Mouse (Mus musculus): Measurements from ENCODE around the gene Inka2. TPM values are rescaled to one million over a fixed set of nuclear protein-coding genes. Genes with fewer than 3 reads are reported as not detected.

Inka2 gene
- polyA plus RNA-seq, 1 experiment from 2014 or later: 0.33 TPM

GRCm38 (mm10) chr3:105763132-105763851 lies 58.9 kb downstream of the Inka2 start:
- no peak overlapping the region for H3K4me3 ChIP-seq (ENCODE audit: low read depth, low read length)
- no peaks in the 10 kb centered on the region for H3K36me3 ChIP-seq (ENCODE audit: control insufficient read depth, insufficient read depth, low read length)
- no peak overlapping the region for H3K27ac ChIP-seq (replicated peaks; ENCODE audit: low read depth, low read length)
- H3K9ac ChIP-seq (ENCODE audit: low read length): no peak overlapping the region
- no peaks in the 10 kb centered on the region for H3K27me3 ChIP-seq (ENCODE audit: control insufficient read depth, insufficient read depth, low read length)
- no peak overlapping the region for H3K4me2 ChIP-seq (ENCODE audit: low read depth, severe bottlenecking)
- 74% methylated on average over 4 of the region's 4 CpGs for WGBS
- no peaks in the 10 kb centered on the region for H3K9me3 ChIP-seq (ENCODE audit: control insufficient read depth, low read length)
- no peak for DNase-seq (ENCODE audit: low spot score)
- ATAC-seq (ENCODE audit: insufficient number of reproducible peaks, low FRiP score, low TSS enrichment, low read depth): no peak
- no peaks in the 10 kb centered on the region for H3K4me1 ChIP-seq (ENCODE audit: control insufficient read depth, insufficient read depth, low read length)

GRCm38 (mm10) chr3:105768529-105768928 lies 64.1 kb downstream of the Inka2 start:
- Histone ChIP-seq H3K36me3 (ENCODE audit: control insufficient read depth, insufficient read depth, low read length) (no peaks in the 10 kb centered on the region), H3K9me3 (ENCODE audit: control insufficient read depth, low read length) (no peaks in the 10 kb centered on the region), H3K27ac (replicated peaks; ENCODE audit: low read depth, low read length) (no peak overlapping the region), H3K4me2 (ENCODE audit: low read depth, severe bottlenecking) (no peak overlapping the region), H3K4me1 (ENCODE audit: control insufficient read depth, insufficient read depth, low read length) (no peaks in the 10 kb centered on the region), H3K9ac (ENCODE audit: low read length) (no peak overlapping the region), H3K27me3 (ENCODE audit: control insufficient read depth, insufficient read depth, low read length) (no peaks in the 10 kb centered on the region), H3K4me3 (ENCODE audit: low read depth, low read length) (no peak overlapping the region)
- WGBS: 90% methylated on average over 6 of the region's 6 CpGs
- no peak for ATAC-seq (ENCODE audit: insufficient number of reproducible peaks, low FRiP score, low TSS enrichment, low read depth)
- no peak for DNase-seq (ENCODE audit: low spot score)

- no peaks in the 10 kb centered on the region for H3K9me3 ChIP-seq (ENCODE audit: control insufficient read depth, low read length)
- H3K4me3 ChIP-seq (ENCODE audit: low read depth, low read length): no peak overlapping the region
- H3K9ac ChIP-seq (ENCODE audit: low read length): no peak overlapping the region
- H3K27me3 ChIP-seq (ENCODE audit: control insufficient read depth, insufficient read depth, low read length): no peaks in the 10 kb centered on the region
- 94% methylated on average over 2 of the region's 2 CpGs for WGBS
- H3K4me2 ChIP-seq (ENCODE audit: low read depth, severe bottlenecking): no peak overlapping the region
- no peaks in the 10 kb centered on the region for H3K4me1 ChIP-seq (ENCODE audit: control insufficient read depth, insufficient read depth, low read length)
- ATAC-seq (ENCODE audit: insufficient number of reproducible peaks, low FRiP score, low TSS enrichment, low read depth) (no peak), DNase-seq (ENCODE audit: low spot score) (no peak)
- no peak overlapping the region for H3K27ac ChIP-seq (replicated peaks; ENCODE audit: low read depth, low read length)
- H3K36me3 ChIP-seq (ENCODE audit: control insufficient read depth, insufficient read depth, low read length): no peaks in the 10 kb centered on the region
Measured at GRCm38 (mm10) chr3:105769380-105769779, 65.0 kb downstream of the Inka2 start.

Other genes with a start within 250 kb of the Inka2 start
- 47.8 and 48.3 TPM in 2 replicates for gene Ddx20, start 17.0 kb upstream of the Inka2 start, polyA plus RNA-seq (2014; fragmentation: Nextera tagmentation; extraction: Ambion mirVana)
- gene Rap1a, start 96.7 kb downstream of the Inka2 start, polyA plus RNA-seq (2014; fragmentation: Nextera tagmentation; extraction: Ambion mirVana): 72.7 and 78.5 TPM in 2 replicates
- 0.16 TPM in 1 of 2 replicates, not detected in the other for gene Adora3, start 166.3 kb downstream of the Inka2 start, polyA plus RNA-seq (2014; fragmentation: Nextera tagmentation; extraction: Ambion mirVana)
- gene Tmigd3, start 166.3 kb downstream of the Inka2 start, polyA plus RNA-seq (2014; fragmentation: Nextera tagmentation; extraction: Ambion mirVana): 0.25 TPM in 1 of 2 replicates, not detected in the other
- gene I830077J02Rik, start 228.1 kb downstream of the Inka2 start, polyA plus RNA-seq (2014; fragmentation: Nextera tagmentation; extraction: Ambion mirVana): 0.60 and 0.68 TPM in 2 replicates